ENCODE assay signal across 17 mouse cellular contexts in genomic region chr19:30331850-30332249, GRCm38 (mm10).
DNase-seq lines count a peak whose midpoint lies in the region; ATAC-seq and TF ChIP-seq lines count a peak whose summit lies in the region.
"Had no signal": no experiment of that assay in that cellular context is flagged by ENCODE, and none has a peak within 500 bp of the region (broad histone marks: within the 10 kb centered on the region; RNA-seq: fewer than 3 reads in every experiment).

No protein-coding gene starts in this region.

- 27% methylated on average over 1 of the region's 1 CpGs for WGBS in kidney, adult 2 months
- WGBS in kidney, embryonic 15.5 days, result 58% methylated on average over 1 of the region's 1 CpGs
- 36% methylated on average over 1 of the region's 1 CpGs for WGBS in hindbrain, embryonic 10.5 days

- ATAC-seq in kidney, embryonic 15.5 days (replicated peaks; ENCODE audit: low FRiP score), result peak; percentile 85
- ATAC-seq: forebrain, embryonic 15.5 days had no signal

- no peak overlapping the region for H3K27ac ChIP-seq in kidney, adult 2 months (ENCODE audit: insufficient read depth, low read depth, low read length)
- no peak overlapping the region for H3K27ac ChIP-seq in kidney, embryonic 15.5 days
- H3K27ac ChIP-seq in hindbrain, embryonic 10.5 days, result no peak overlapping the region
- H3K27ac ChIP-seq: embryonic facial prominence, embryonic 12.5 days; forebrain, embryonic 15.5 days; heart, embryonic 15.5 days; hindbrain, embryonic 15.5 days had no signal

- H3K4me1 ChIP-seq in kidney, adult 2 months (ENCODE audit: control insufficient read depth, insufficient read depth, low read length), result no peaks in the 10 kb centered on the region
- H3K4me1 ChIP-seq in kidney, embryonic 15.5 days, result no peaks in the 10 kb centered on the region
- no peaks in the 10 kb centered on the region for H3K4me1 ChIP-seq in hindbrain, embryonic 10.5 days (replicated peaks)
- H3K4me1 ChIP-seq: forebrain, embryonic 15.5 days; heart, embryonic 15.5 days; hindbrain, embryonic 15.5 days had no signal

- H3K4me2 ChIP-seq in kidney, embryonic 15.5 days, result no peak overlapping the region
- H3K4me2 ChIP-seq: embryonic facial prominence, embryonic 12.5 days; forebrain, embryonic 15.5 days; heart, embryonic 11.5 days; heart, embryonic 15.5 days; hindbrain, embryonic 15.5 days had no signal

- H3K9ac ChIP-seq in kidney, embryonic 15.5 days, result no peak overlapping the region
- H3K9ac ChIP-seq: embryonic facial prominence, embryonic 12.5 days; forebrain, embryonic 15.5 days; heart, embryonic 15.5 days; hindbrain, embryonic 15.5 days had no signal

- peak; percentile 51 for DNase-seq in kidney, adult 2 months
- no peak for DNase-seq in kidney, postnatal 10 days
- peak; percentile 2 for DNase-seq in brain, embryonic 14.5 days (ENCODE audit: low read depth)
- no peak for DNase-seq in adrenal gland, adult 18-20 months (ENCODE audit: low spot score in 2 of 2)
- no peak for DNase-seq in hindbrain, embryonic 10.5 days (ENCODE audit: low spot score)
- DNase-seq: adrenal gland, postnatal 10 days; cerebellum, adult 11-12 months; cerebellum, adult 9-10 months; cerebellum, postnatal 25 days; heart, adult 18-20 months had no signal

- H3K4me3 ChIP-seq in kidney, adult 2 months (ENCODE audit: insufficient read depth, low read depth, low read length), result no peak overlapping the region
- no peak overlapping the region for H3K4me3 ChIP-seq in kidney, embryonic 15.5 days (replicated peaks)
- H3K4me3 ChIP-seq in hindbrain, embryonic 10.5 days, result no peak overlapping the region
- H3K4me3 ChIP-seq: embryonic facial prominence, embryonic 12.5 days; forebrain, embryonic 15.5 days; heart, embryonic 15.5 days; hindbrain, embryonic 15.5 days had no signal

- H3K36me3 ChIP-seq in kidney, adult 2 months (ENCODE audit: control insufficient read depth, insufficient read depth, low read length), result no peaks in the 10 kb centered on the region
- no peaks in the 10 kb centered on the region for H3K36me3 ChIP-seq in kidney, embryonic 15.5 days
- H3K36me3 ChIP-seq in hindbrain, embryonic 10.5 days, result no peaks in the 10 kb centered on the region
- H3K36me3 ChIP-seq: embryonic facial prominence, embryonic 12.5 days; forebrain, embryonic 15.5 days; heart, embryonic 15.5 days; hindbrain, embryonic 15.5 days had no signal

- TF ChIP-seq CTCF in kidney, adult 2 months (conservative IDR thresholded peaks at IDR 0.05; ENCODE audit: insufficient read depth, insufficient read length, low read depth, low read length), result no peak
- TF ChIP-seq CTCF in brain, embryonic 14.5 days (IDR thresholded peaks at IDR 0.05; ENCODE audit: borderline replicate concordance, extremely low read depth, insufficient read depth, insufficient read length), result no peak

- H3K27me3 ChIP-seq in kidney, adult 2 months (replicated peaks; ENCODE audit: control insufficient read depth, insufficient read depth, low read length), result no peaks in the 10 kb centered on the region
- H3K27me3 ChIP-seq in kidney, embryonic 15.5 days, result no peaks in the 10 kb centered on the region
- H3K27me3 ChIP-seq in hindbrain, embryonic 10.5 days (ENCODE audit: insufficient read depth, poor library complexity, severe bottlenecking), result no peaks in the 10 kb centered on the region
- H3K27me3 ChIP-seq: CH12.LX; embryonic facial prominence, embryonic 12.5 days; forebrain, embryonic 15.5 days; heart, embryonic 15.5 days; hindbrain, embryonic 15.5 days had no signal

- H3K9me3 ChIP-seq in kidney, embryonic 15.5 days (replicated peaks), result no peaks in the 10 kb centered on the region
- H3K9me3 ChIP-seq in hindbrain, embryonic 10.5 days, result no peaks in the 10 kb centered on the region
- H3K9me3 ChIP-seq: embryonic facial prominence, embryonic 12.5 days; forebrain, embryonic 15.5 days; heart, embryonic 15.5 days; hindbrain, embryonic 15.5 days had no signal

- TF ChIP-seq POLR2A in kidney, adult 2 months (IDR thresholded peaks at IDR 0.05; ENCODE audit: low read depth, low read length), result no peak
- no peak for TF ChIP-seq POLR2A in brain, embryonic 14.5 days (IDR thresholded peaks at IDR 0.05; ENCODE audit: borderline replicate concordance, extremely low read depth, insufficient read depth, insufficient read length, poor library complexity, severe bottlenecking)

Comparison
In these comparisons a context has a peak if more than half of its experiments do, and no peak if none do; other contexts are left out.
1. DNase-seq: peak in kidney, adult 2 months (single experiment) and brain, embryonic 14.5 days (single experiment); none in kidney, postnatal 10 days (single experiment), adrenal gland, adult 18-20 months (0 of 2) and hindbrain, embryonic 10.5 days (single experiment).